Mouse (Mus musculus): ENCODE results near the gene Shb. TPM values are rescaled to one million over a fixed set of nuclear protein-coding genes. Genes with fewer than 3 reads are reported as not detected.

Gene Shb
- total RNA-seq, 4 experiments from 2014 or later, result 23.7 to 44.2 (median 32.3) TPM

- peak; percentile 77 for DNase-seq (ENCODE audit: low spot score)
Observed at GRCm38 (mm10) chr4:45483271-45484245, 48.7 kb downstream of the Shb start.

- DNase-seq (ENCODE audit: low spot score), result no peak
Observed at GRCm38 (mm10) chr4:45482271-45482670, 50.0 kb downstream of the Shb start.

GRCm38 (mm10) chr4:45481431-45481830 lies 50.8 kb downstream of the Shb start:
- no peak for DNase-seq (ENCODE audit: low spot score)

- no peak for DNase-seq (ENCODE audit: low spot score)
Observed at GRCm38 (mm10) chr4:45480595-45480994, 51.7 kb downstream of the Shb start.

- no peak for DNase-seq (ENCODE audit: low spot score)
Observed at GRCm38 (mm10) chr4:45479433-45479832, 52.8 kb downstream of the Shb start.

- DNase-seq (ENCODE audit: low spot score), result no peak
Observed at GRCm38 (mm10) chr4:45478178-45478577, 54.1 kb downstream of the Shb start.

GRCm38 (mm10) chr4:45477047-45477446 lies 55.2 kb downstream of the Shb start:
- no peak for DNase-seq (ENCODE audit: low spot score)

- DNase-seq (ENCODE audit: low spot score), result peak; percentile 76
Observed at GRCm38 (mm10) chr4:45474832-45475231, 57.4 kb downstream of the Shb start.

- DNase-seq (ENCODE audit: low spot score), result no peak
Observed at GRCm38 (mm10) chr4:45474131-45474530, 58.1 kb downstream of the Shb start.

GRCm38 (mm10) chr4:45473129-45473528 lies 59.1 kb downstream of the Shb start:
- DNase-seq (ENCODE audit: low spot score), result peak; percentile 87

GRCm38 (mm10) chr4:45472706-45473105 lies 59.6 kb downstream of the Shb start:
- no peak for DNase-seq (ENCODE audit: low spot score)

GRCm38 (mm10) chr4:45471654-45472556 lies 60.4 kb downstream of the Shb start:
- peak; percentile 68 for DNase-seq (ENCODE audit: low spot score)

GRCm38 (mm10) chr4:45469057-45469456 lies 63.2 kb downstream of the Shb start:
- no peak for DNase-seq (ENCODE audit: low spot score)

- no peak for DNase-seq (ENCODE audit: low spot score)
Observed at GRCm38 (mm10) chr4:45468507-45468906, 63.8 kb downstream of the Shb start.

- peak; percentile 75 for DNase-seq (ENCODE audit: low spot score)
Observed at GRCm38 (mm10) chr4:45467115-45467912, 65.0 kb downstream of the Shb start.

GRCm38 (mm10) chr4:45464941-45465340 lies 67.3 kb downstream of the Shb start:
- no peak for DNase-seq (ENCODE audit: low spot score)

GRCm38 (mm10) chr4:45464528-45464927 lies 67.7 kb downstream of the Shb start:
- DNase-seq (ENCODE audit: low spot score), result no peak

GRCm38 (mm10) chr4:45464123-45464522 lies 68.1 kb downstream of the Shb start:
- no peak for DNase-seq (ENCODE audit: low spot score)

- DNase-seq (ENCODE audit: low spot score), result no peak
Observed at GRCm38 (mm10) chr4:45462628-45463027, 69.6 kb downstream of the Shb start.

GRCm38 (mm10) chr4:45461661-45462060 lies 70.6 kb downstream of the Shb start:
- no peak for DNase-seq (ENCODE audit: low spot score)

GRCm38 (mm10) chr4:45459375-45459774 lies 72.9 kb downstream of the Shb start:
- no peak for DNase-seq (ENCODE audit: low spot score)

Measured in heart, adult 8-10 months (tissue).